Mouse (Mus musculus): ENCODE results near the gene Pi4ka.

DNA sequence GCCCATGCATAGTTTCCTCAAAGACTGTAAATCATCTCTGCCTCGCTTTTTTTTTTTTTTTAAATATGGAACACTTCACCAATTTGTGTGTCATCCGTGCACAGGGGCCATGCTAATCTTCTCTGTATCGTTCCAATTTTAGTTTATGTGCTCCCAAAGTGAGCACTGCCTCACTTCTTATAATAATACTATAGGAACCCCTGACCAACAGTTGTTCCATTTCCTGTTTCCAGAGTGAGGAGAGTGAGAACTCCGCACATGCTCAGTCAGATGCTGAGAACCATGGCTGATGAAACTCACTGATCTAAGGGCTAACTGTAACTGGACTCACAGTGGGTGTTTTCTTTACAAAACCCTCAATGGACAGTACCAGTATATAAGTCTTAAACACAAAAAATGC lies 64.3 kb downstream of the Pi4ka start:
- TF ChIP-seq POLR2A (IDR thresholded peaks at IDR 0.05; ENCODE audit: extremely low read depth, insufficient read depth, low read length) (no peak), CTCF (IDR thresholded peaks at IDR 0.05; ENCODE audit: low read depth, low read length) (no peak)
